Mouse (Mus musculus) brain, embryonic 14.5 days (tissue): ENCODE measurements around the gene Lpar1.

ENCODE experiments used
- CTCF ChIP-seq: fragments of 200-500 bp; IDR thresholded peaks from 2 replicates; pipeline ENCODE4 v1.5.1; 2012; ENCODE audit warnings: inconsistent platforms, mild to moderate bottlenecking, moderate library complexity, borderline replicate concordance; ENCODE audit not compliant: insufficient read depth, insufficient read length; ENCODE audit errors: extremely low read depth
- POLR2A ChIP-seq: fragments of 200-500 bp; IDR thresholded peaks from 2 replicates; pipeline ENCODE4 v1.6.1; 2012; ENCODE audit warnings: mild to moderate bottlenecking, inconsistent platforms, borderline replicate concordance; ENCODE audit not compliant: poor library complexity, insufficient read depth, insufficient read length, severe bottlenecking; ENCODE audit errors: extremely low read depth

- TF ChIP-seq POLR2A: no peak
- no peak for TF ChIP-seq CTCF
Measured at GRCm38 (mm10) chr4:58506539-58507527, 46.9 kb downstream of the Lpar1 start.
